Mouse (Mus musculus) midbrain, embryonic 13.5 days (tissue): ENCODE measurements around the gene Gm20219. TPM values are rescaled to one million over a fixed set of nuclear protein-coding genes. Genes with fewer than 3 reads are reported as not detected.
"Not testable (repeated sequence)": the region's sequence is repeated elsewhere in the genome, so short reads cannot be mapped to it uniquely, and the experiment has no call there.

ENCODE experiments used
- ATAC-seq: fragments of 200-750 bp; cut with Nextera tagmentation; 2 replicates; pipeline ENCODE4 v1.8.0; 2017; ENCODE audit warnings: mild to moderate bottlenecking, moderate TSS enrichment, moderate library complexity
- H3K27ac ChIP-seq: fragments of 300-500 bp; sonication (generic); 2 replicates; pipeline ENCODE4 v1.5.1; 2015; ENCODE audit warnings: inconsistent platforms, mild to moderate bottlenecking, moderate library complexity
- H3K27me3 ChIP-seq: fragments of 300-500 bp; sonication (generic); 2 replicates; pipeline ENCODE4 v1.6.1; 2015; ENCODE audit warnings: mild to moderate bottlenecking, inconsistent platforms
- H3K36me3 ChIP-seq: fragments of 300-500 bp; sonication (generic); 2 replicates; pipeline ENCODE4 v1.6.1; 2015; ENCODE audit warnings: mild to moderate bottlenecking, inconsistent platforms
- H3K4me1 ChIP-seq: fragments of 300-500 bp; sonication (generic); replicated peaks from 2 replicates; pipeline ENCODE4 v1.6.1; 2015; ENCODE audit warnings: inconsistent platforms
- H3K4me2 ChIP-seq: fragments of 300-500 bp; sonication (generic); replicated peaks from 2 replicates; pipeline ENCODE4 v1.6.1; 2015; ENCODE audit warnings: moderate library complexity, mild to moderate bottlenecking, inconsistent platforms
- H3K4me3 ChIP-seq: fragments of 300-500 bp; sonication (generic); replicated peaks from 2 replicates; pipeline ENCODE4 v1.5.1; 2015; ENCODE audit warnings: mild to moderate bottlenecking, inconsistent platforms
- H3K9ac ChIP-seq: fragments of 300-500 bp; sonication (generic); replicated peaks from 2 replicates; pipeline ENCODE4 v1.6.1; 2015; ENCODE audit warnings: mild to moderate bottlenecking, inconsistent platforms
- H3K9me3 ChIP-seq: fragments of 300-500 bp; sonication (generic); 2 replicates; pipeline ENCODE4 v1.6.1; 2016; ENCODE audit warnings: mild to moderate bottlenecking, inconsistent platforms
- WGBS: fragments of 180-500 bp; shearing (Covaris S2); methylation state at CpG from one replicate; pipeline ENCODE4 v1.1.7; 2015; 5-methylcytosine and 5-hydroxymethylcytosine counted together
- polyA plus RNA-seq: library from polyadenylated mRNA; unstranded; fragments of >200 nt; fragmentation: Nextera tagmentation; extraction: Ambion mirVana; gene quantifications from 2 replicates; pipeline ENCODE4 v1.2.1, GENCODE M21; 2015

Gene Gm20219
- polyA plus RNA-seq, 1 experiment from 2014 or later = 0.90 TPM

- H3K4me1 ChIP-seq = peaks cover 47% of the 10 kb centered on the region
- no peak overlapping the region; the same call in 1 of the 2 replicates for H3K4me3 ChIP-seq
- H3K36me3 ChIP-seq = no peaks in the 10 kb centered on the region
- H3K27me3 ChIP-seq = peaks cover 46% of the 10 kb centered on the region
- peak; percentile 12; the same call in 1 of the 2 replicates for ATAC-seq
- WGBS = 4% methylated on average over 30 of the region's 37 CpGs
- H3K9ac ChIP-seq = no peak overlapping the region
- peak overlapping the region; percentile 68 for H3K27ac ChIP-seq
- H3K4me2 ChIP-seq = peak overlapping the region; percentile 5; the same call in 1 of the 2 replicates
- H3K9me3 ChIP-seq = no peaks in the 10 kb centered on the region; the same call in 1 of the 2 replicates
Measured at GRCm38 (mm10) chr17:56509707-56510472, 44.3 kb downstream of the Gm20219 start.

DNA sequence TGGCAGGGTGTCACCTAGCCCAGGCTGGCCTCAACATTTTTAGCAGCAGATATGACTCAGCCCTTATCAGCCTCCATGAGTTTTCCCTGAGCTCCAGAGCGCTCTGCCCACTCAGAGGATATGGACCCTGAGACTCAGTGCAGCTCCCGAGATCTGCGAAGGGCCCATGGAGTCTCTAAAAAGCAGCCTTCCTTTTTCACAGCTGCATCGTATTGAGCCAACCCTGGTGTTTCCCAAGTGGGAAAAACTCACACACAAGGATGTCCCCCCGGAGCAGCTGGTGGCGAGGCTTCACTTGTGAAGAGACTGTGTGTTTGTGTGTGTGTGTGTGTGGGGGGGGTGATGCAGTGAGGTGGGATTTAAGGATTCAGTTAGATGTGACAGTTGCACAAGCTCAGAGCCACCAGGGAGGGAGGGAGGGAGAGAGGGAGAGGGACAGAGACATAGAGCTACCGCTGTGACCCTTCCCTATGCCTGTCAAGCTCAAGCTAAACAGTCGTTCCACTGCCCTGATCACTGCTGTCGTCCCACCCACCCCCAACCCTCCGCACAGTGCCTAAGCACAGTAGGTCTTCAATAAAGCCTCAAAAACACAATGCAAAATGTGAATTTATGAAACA is 45.1 kb downstream of the Gm20219 start:
- Histone ChIP-seq H3K27ac (peak overlapping the region; percentile 68), H3K9ac (no peak overlapping the region), H3K9me3 (peaks cover 5% of the 10 kb centered on the region), H3K27me3 (peaks cover 39% of the 10 kb centered on the region), H3K36me3 (no peaks in the 10 kb centered on the region), H3K4me2 (peak overlapping the region; percentile 5; the same call in 1 of the 2 replicates), H3K4me3 (no peak overlapping the region), H3K4me1 (peaks cover 46% of the 10 kb centered on the region)
- WGBS = 32% methylated on average over 10 of the region's 10 CpGs
- ATAC-seq = 0 out of 2 replicates have a peak, but pooled peaks have one; percentile 2

- H3K27me3 ChIP-seq = peaks cover 27% of the 10 kb centered on the region
- H3K4me1 ChIP-seq = peaks cover 48% of the 10 kb centered on the region
- H3K27ac ChIP-seq = peak overlapping the region; percentile 92
- H3K9me3 ChIP-seq = peaks cover 8% of the 10 kb centered on the region
- H3K36me3 ChIP-seq = no peaks in the 10 kb centered on the region
- peak; percentile 93 for ATAC-seq
- H3K4me2 ChIP-seq = peak overlapping the region; percentile 89
- H3K4me3 ChIP-seq = peak overlapping the region; percentile 55
- WGBS = 1% methylated on average over 42 of the region's 42 CpGs
- H3K9ac ChIP-seq = peak overlapping the region; percentile 82
Measured at GRCm38 (mm10) chr17:56507161-56508068, 46.8 kb downstream of the Gm20219 start.

- Histone ChIP-seq H3K4me3 (peak overlapping the region; percentile 55), H3K4me2 (peak overlapping the region; percentile 89), H3K4me1 (peaks cover 52% of the 10 kb centered on the region), H3K9ac (peak overlapping the region; percentile 82), H3K9me3 (peaks cover 8% of the 10 kb centered on the region; the same call in 1 of the 2 replicates), H3K27me3 (peaks cover 18% of the 10 kb centered on the region), H3K36me3 (no peaks in the 10 kb centered on the region), H3K27ac (peak overlapping the region; percentile 92)
- ATAC-seq = no peak; the same call in 1 of the 2 replicates
- WGBS = 66% methylated on average over 15 of the region's 15 CpGs
Measured at GRCm38 (mm10) chr17:56506417-56507065, 47.6 kb downstream of the Gm20219 start.

- Histone ChIP-seq H3K9me3 (peaks cover 8% of the 10 kb centered on the region; the same call in 1 of the 2 replicates), H3K4me1 (peaks cover 42% of the 10 kb centered on the region), H3K4me3 (no peak overlapping the region), H3K36me3 (no peaks in the 10 kb centered on the region), H3K4me2 (no peak overlapping the region), H3K9ac (no peak overlapping the region), H3K27me3 (peaks cover 7% of the 10 kb centered on the region), H3K27ac (no peak overlapping the region)
- 84% methylated on average over 10 of the region's 10 CpGs for WGBS
- no peak for ATAC-seq
Measured at GRCm38 (mm10) chr17:56505401-56505800, 48.8 kb downstream of the Gm20219 start.

DNA sequence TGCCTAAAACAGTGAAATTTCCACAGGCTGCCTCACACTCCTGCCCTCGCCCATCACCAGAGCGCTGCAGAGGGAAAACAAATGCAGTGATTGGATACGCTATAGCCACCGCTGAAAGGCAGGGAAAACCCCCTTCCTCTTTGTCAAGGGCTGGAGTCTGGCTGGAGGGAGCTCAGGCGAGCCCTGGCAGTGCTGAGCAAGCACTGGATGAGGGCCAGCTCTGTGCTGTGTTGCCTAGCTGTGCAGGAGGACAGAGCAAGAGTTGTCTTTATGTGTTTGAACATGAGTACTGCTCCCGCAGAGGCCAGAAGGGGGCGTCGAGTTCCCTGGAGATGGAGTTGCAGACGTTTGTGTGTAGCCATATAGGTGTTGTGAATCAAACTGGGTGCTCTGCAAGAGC is 51.7 kb downstream of the Gm20219 start:
- 27% methylated on average over 9 of the region's 9 CpGs for WGBS
- no peaks in the 10 kb centered on the region for H3K27me3 ChIP-seq
- H3K9me3 ChIP-seq = peaks cover 8% of the 10 kb centered on the region; the same call in 1 of the 2 replicates
- no peak overlapping the region for H3K4me3 ChIP-seq
- peaks cover 34% of the 10 kb centered on the region for H3K4me1 ChIP-seq
- ATAC-seq = peak; percentile 54
- H3K27ac ChIP-seq = peak overlapping the region; percentile 65
- H3K36me3 ChIP-seq = no peaks in the 10 kb centered on the region
- no peak overlapping the region for H3K4me2 ChIP-seq
- H3K9ac ChIP-seq = no peak overlapping the region

GRCm38 (mm10) chr17:56501635-56502400 is 52.4 kb downstream of the Gm20219 start:
- 52% methylated on average over 2 of the region's 2 CpGs for WGBS
- Histone ChIP-seq H3K4me1 (peaks cover 30% of the 10 kb centered on the region), H3K27ac (peak overlapping the region; percentile 65)
- not testable (repeated sequence) for H3K36me3 ChIP-seq, H3K4me3 ChIP-seq, H3K4me2 ChIP-seq, H3K9ac ChIP-seq, ATAC-seq, H3K27me3 ChIP-seq, H3K9me3 ChIP-seq

Other genes with a start within 250 kb of the Gm20219 start
- 62.1 and 77.3 TPM in 2 replicates for gene Kdm4b, start 228.3 kb downstream of the Gm20219 start, polyA plus RNA-seq
- 278 and 317 TPM in 2 replicates for gene Ptprs, start 77.9 kb downstream of the Gm20219 start, polyA plus RNA-seq
- 0.17 TPM in 1 of 2 replicates, not detected in the other for gene Znrf4, start 42.0 kb downstream of the Gm20219 start, polyA plus RNA-seq
- gene Safb2, start 30.2 kb upstream of the Gm20219 start, polyA plus RNA-seq = 74.1 and 89.0 TPM in 2 replicates
- 112 and 127 TPM in 2 replicates for gene Safb, start 30.4 kb upstream of the Gm20219 start, polyA plus RNA-seq
- gene 2410015M20Rik, start 55.4 kb upstream of the Gm20219 start, polyA plus RNA-seq = 198 and 199 TPM in 2 replicates
- gene Rpl36, start 59.0 kb upstream of the Gm20219 start, polyA plus RNA-seq = 1,197 and 1,215 TPM in 2 replicates
- gene Lonp1, start 72.5 kb upstream of the Gm20219 start, polyA plus RNA-seq = 40.9 and 43.4 TPM in 2 replicates
- 1.8 and 2.0 TPM in 2 replicates for gene Catsperd, start 73.8 kb upstream of the Gm20219 start, polyA plus RNA-seq
- 108 and 109 TPM in 2 replicates for gene Ranbp3, start 118.9 kb upstream of the Gm20219 start, polyA plus RNA-seq
- gene Ndufa11, start 163.4 kb upstream of the Gm20219 start, polyA plus RNA-seq = 465 and 479 TPM in 2 replicates
- 15.5 and 18.2 TPM in 2 replicates for gene Vmac, start 163.6 kb upstream of the Gm20219 start, polyA plus RNA-seq
- 2.9 and 4.0 TPM in 2 replicates for gene Nrtn, start 203.1 kb upstream of the Gm20219 start, polyA plus RNA-seq
- 63.7 TPM in 2 replicates for gene Dus3l, start 210.4 kb upstream of the Gm20219 start, polyA plus RNA-seq
- gene Prr22, start 215.9 kb upstream of the Gm20219 start, polyA plus RNA-seq = 1.7 and 1.9 TPM in 2 replicates